Mouse (Mus musculus): ENCODE measurements around the gene Ethe1.

- TF ChIP-seq CTCF (IDR thresholded peaks at IDR 0.05; ENCODE audit: borderline replicate concordance, extremely low read depth, insufficient read depth, insufficient read length) (no peak), POLR2A (IDR thresholded peaks at IDR 0.05; ENCODE audit: borderline replicate concordance, extremely low read depth, insufficient read depth, insufficient read length, poor library complexity, severe bottlenecking) (no peak)
Measured at GRCm38 (mm10) chr7:24547534-24548036, 39.8 kb upstream of the Ethe1 start.

Data from brain, embryonic 14.5 days (tissue).